Mouse (Mus musculus): Measurements from ENCODE around the gene Ptprb. TPM values are rescaled to one million over a fixed set of nuclear protein-coding genes. Genes with fewer than 3 reads are reported as not detected.

Ptprb gene
- polyA plus RNA-seq, 1 experiment: 9.5 TPM

DNA sequence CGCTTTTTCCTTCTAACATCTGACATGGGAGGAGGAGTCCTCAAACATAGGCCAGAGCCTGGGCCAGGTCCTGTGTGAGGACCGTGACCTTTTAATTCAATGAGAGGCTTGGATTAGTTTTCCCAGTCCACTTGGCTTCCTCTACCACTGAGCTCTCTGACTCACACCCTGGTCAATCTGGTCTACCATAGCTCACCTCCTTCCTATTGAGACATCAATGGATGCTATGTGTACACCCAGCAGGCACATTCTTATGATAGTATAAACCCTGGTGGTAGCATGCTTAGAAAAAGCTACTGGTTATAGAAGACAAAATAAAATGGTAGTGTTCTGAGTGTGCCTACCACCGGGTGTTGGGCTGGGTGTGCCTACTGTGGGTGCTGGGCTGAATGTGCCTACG is 21.1 kb downstream of the Ptprb start:
- no peak for DNase-seq (ENCODE audit: low spot score)

DNA sequence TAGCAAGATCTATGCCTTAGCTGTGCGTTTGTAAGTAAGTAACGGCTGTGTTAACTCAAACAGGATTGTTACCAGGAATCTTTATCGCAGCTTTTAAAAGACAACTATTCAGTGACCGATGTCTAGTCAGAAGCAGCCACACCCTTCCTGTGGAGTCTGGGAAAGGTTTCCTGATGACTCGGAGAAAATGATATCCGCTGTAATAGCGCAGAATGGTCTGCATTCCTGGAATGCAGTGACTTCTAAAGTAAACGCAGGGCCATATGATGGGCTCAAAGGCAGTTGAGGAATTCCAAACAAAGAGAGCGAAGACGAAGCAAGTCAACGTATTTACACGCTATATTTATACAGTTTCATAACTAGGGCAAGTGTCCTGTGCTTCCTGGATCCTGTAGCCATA is 22.5 kb downstream of the Ptprb start:
- DNase-seq (ENCODE audit: low spot score): no peak

DNA sequence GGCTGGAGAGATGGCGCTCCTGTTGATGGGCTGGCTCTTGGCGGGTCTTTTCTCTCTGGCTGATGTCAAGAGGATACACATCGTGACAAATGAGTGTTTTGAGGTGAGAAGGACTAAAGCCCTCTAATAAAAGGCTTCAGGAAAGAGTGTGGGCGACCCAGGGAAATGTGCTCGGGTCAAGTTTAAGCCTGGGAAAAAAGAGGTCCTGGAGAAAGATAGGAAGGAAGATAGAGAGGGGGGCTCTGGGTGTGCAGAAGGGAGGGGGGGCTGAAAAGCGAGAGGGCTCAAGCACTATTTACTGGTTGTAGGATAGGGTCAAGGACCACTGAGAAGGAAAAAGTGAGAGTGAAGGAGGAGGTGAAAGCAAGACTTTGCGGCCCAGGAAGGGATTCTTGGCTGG is 25.5 kb downstream of the Ptprb start:
- no peak for DNase-seq (ENCODE audit: low spot score)

DNA sequence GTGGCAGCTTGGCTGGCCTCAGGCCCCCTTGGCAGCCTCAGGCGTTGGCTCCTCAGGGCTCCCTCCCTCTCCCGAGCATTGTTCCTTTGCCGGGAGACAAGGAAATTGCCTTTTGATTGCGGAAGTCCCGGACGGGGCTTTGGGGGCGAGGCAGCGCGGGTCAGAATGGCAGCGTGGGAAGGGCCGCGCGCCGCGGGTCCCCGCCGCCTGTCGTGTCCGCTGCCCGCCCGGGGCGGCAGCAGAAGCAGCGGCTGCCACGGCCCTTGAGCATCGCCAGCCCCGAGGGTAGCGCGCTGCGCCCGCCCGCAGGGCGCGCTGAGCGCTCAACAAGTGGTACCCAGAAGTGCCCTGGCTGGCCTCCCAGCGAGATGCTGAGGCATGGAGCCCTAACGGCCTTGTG is 25.9 kb downstream of the Ptprb start:
- no peak for DNase-seq (ENCODE audit: low spot score)

DNA sequence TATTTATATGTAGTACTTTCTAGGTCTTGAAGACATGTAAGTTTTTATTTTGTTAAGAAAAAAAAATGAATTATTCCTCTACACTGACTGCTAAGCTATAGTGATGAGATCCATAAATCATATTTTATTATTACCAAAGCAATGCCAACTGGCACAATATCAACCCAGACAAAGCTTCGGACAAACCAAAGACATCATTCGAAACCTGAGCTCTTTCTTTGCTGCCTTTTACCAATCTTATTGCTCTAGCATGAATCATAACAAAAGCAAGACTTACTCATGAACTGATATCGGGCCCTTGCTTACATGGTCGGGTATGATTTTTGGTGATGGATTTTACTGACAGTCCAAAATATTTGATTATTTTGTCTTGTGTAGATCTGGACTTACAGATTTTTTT is 29.0 kb downstream of the Ptprb start:
- no peak for DNase-seq (ENCODE audit: low spot score)

DNA sequence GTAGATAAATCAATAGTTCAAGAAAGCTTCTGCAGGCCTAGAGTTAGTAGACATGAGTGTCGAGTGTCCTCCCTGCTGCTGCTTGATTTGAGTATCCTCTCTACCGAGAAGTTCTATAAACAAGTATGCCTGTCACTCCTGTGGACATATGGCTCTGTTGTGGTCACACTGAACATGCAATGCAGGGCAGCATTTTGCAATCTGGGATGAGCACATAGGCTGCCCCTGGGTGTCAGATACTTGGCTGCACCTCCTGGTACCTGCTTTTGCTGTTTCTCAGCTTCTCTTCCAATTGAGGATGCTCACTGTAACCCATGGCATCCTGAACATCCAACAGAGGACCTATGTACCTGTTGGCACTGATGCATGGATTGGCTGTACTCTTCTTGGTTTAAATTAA is 34.1 kb downstream of the Ptprb start:
- DNase-seq (ENCODE audit: low spot score): no peak

DNA sequence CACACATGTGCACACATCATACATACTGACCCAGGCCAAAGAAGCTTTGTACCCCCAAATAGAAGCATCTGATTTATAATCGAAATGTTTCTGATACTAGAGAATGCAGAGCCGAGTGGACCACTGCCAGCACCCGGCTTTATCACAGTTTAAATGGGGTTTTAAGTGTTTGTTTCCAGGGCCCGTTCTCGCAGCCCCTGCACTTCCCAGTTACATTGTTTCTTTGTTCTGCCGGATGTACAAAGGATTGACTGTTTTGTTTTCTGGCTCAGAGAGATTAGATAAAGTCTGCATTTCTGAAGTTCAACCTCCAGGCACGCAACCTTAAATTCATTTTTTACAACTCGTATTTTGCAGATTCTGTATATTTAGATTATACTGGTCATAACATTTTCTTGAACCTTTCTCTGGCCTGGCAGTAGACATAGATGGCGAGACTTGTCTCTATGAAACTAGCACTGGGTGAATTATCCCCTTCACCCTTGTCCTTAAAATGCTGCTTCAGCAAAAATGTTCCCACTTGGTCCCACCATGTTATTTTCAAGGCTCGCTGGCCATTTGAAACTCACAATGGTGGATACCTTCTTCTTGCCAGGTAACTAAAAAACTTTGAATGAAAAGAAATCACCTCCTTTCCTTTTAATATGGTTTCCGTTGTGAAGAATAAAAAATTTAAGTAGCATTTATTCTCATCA is 35.3 kb downstream of the Ptprb start:
- DNase-seq (ENCODE audit: low spot score): no peak

DNA sequence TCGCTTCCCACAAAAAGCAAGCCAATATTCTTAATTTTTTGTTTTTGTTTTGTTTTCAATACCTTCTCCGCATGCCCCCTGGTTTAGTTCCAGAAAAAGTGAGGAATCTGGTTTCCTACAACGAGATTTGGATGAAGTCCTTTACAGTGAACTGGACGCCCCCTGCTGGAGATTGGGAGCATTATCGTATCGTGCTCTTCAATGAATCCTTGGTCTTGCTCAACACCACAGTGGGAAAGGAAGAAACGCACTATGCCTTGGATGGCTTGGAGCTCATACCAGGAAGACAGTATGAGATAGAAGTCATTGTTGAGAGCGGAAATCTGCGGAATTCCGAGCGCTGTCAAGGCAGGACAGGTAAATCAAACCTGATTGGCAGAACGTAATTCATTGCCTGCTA is 43.9 kb downstream of the Ptprb start:
- peak; percentile 34 for DNase-seq (ENCODE audit: low spot score)

DNA sequence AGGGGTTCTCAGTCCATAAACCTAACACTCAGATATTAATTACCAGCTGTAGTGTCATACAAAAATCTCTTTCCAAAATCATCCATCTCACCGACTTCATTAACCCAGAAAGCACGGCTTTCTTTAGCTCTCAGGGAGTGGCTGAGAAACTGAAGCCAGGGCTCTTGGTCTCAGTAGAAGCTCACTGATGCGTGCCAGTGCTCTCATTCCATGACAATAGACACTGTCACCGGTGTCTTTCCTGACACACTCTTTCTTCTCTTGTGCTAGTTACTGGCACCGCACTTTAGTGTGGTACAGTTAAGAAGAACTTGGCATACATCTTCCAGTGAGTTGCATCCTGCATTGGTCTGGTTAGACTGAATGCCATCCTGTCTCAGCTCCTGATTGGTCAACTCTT is 53.8 kb downstream of the Ptprb start:
- DNase-seq (ENCODE audit: low spot score): no peak

DNA sequence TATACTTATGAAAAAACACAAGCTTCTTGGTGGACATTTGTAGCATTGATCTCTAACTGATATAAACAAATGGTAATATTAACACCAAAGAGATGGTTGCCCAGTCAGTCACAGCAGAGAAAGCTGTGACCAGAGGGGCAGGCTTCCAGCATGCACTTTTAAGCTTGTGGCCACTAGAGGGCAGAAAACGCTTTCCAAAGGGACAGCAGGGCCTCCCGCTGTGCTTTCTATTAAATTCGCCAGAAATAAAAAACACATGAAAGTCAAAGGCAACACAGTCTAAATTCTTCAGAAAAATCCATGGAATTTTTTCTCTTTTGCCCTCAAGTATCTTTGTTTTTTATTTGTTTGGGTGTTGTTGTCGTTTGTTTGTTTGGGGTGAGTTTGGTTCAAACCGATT is 55.1 kb downstream of the Ptprb start:
- DNase-seq (ENCODE audit: low spot score): no peak

DNA sequence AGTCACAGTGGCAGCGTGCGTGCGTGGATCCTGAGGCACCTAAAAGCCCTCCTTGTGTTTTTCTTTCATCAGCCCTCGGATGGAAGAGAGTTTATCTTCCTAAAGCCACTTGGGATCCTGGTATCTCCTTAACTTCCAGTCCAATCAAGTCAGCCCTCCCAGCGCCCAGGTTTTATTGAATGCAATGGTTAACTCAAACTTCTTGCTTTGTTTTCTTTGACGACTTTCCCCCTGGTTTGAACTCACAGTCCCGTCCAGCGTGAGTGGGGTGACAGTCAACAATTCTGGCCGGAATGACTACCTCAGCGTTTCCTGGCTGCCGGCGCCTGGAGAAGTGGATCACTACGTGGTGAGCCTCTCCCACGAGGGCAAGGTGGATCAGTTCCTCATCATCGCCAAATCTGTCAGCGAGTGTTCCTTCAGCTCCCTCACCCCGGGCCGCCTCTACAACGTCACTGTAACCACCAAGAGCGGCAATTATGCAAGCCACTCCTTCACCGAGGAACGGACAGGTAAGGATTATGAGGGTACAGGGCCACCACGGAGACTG is 55.7 kb downstream of the Ptprb start:
- DNase-seq (ENCODE audit: low spot score): no peak

DNA sequence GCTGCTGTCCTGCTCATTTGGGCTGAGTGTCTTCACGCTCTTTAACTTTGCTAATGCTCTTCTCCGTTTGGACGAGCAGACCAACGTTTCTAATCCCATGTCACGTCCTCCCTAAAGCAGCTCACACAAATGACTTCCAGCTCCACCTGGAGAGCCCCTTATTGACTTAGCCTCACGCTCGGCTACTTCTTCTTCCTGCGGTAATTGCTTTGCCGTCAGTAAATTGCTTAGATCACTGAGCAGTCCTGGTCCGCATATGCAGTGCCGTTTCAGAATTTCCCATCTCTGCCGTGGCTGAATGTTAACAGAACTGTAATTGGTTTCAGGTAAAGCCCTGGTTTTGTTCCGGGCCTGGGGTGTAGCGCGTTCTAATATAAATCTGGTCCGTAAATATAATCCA is 58.3 kb downstream of the Ptprb start:
- DNase-seq (ENCODE audit: low spot score): no peak

DNA sequence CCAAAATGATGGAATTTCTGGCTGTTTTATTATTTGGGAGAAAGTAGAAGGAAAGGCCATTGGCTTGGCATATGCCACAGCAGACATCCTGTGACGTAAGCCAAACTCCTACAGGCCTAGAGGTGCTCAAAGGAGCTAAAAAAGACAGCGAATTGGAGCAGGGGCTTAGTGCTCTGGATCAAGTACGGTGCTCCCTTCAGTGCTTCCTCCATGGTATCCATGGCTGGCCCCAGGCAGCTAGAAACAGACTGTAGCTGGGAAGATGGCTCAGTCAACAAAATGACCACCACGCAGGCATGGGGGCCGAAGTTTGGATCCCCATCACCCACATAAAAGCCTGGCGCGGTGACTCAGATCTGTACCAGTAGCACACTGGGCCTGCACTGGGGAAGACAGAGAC is 58.8 kb downstream of the Ptprb start:
- no peak for DNase-seq (ENCODE audit: low spot score)

DNA sequence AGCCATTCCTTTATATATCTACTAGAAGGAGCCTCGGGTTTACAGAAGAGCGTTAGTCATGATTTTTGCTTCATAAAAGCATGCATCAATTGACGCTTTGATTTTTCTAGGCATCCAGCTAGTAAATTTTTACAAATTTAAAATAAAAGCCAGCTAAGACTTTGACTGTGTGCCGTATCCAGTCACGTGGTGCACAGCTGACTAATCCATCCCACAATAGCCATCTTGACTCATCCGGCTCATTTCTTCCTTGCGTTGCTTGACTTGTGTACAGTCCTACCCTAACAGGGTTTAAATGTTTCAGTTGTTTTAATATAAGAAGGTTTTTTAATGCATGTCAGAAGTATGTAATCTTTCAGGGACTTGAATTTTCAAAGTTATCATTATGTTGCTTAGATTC is 60.0 kb downstream of the Ptprb start:
- no peak for DNase-seq (ENCODE audit: low spot score)

DNA sequence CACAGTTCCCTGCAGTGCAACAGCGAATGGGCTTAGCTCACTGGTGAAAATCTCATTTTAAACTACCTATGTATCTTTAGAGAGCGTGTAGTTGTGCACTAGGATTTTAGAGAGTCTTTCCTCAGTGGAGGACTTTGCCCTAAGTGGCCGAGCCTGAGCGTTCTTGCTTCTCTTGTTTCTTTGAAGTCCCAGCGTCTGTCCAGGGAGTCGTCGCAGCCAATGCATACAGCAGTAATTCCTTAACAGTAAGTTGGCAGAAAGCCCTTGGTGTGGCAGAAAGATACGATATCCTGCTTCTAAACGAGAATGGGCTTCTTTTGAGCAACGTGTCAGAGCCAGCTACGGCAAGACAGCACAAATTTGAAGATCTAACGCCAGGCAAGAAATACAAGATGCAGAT is 65.9 kb downstream of the Ptprb start:
- no peak for DNase-seq (ENCODE audit: low spot score)

DNA sequence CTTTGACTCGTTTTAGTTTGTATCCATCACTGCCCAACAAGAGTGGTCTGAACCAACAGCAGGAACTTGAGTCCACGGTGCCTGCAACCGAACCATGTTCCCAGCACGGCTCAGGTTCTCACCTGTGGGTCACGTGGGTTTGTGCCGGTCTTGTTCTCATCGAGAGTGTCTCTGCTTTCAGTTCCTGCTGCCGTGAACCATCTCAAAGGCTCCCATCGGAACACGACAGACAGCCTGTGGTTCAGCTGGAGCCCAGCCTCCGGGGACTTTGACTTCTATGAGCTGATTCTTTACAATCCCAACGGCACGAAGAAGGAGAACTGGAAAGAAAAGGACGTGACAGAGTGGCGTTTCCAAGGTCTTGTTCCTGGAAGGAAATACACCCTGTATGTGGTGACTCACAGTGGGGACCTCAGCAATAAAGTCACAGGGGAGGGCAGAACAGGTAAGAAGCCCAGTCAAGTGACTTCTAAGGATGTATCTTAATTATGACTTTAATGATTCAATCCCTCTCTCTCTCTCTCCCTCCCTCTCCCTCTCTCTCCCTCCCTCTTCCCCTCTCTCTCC is 71.4 kb downstream of the Ptprb start:
- DNase-seq (ENCODE audit: low spot score): no peak

DNA sequence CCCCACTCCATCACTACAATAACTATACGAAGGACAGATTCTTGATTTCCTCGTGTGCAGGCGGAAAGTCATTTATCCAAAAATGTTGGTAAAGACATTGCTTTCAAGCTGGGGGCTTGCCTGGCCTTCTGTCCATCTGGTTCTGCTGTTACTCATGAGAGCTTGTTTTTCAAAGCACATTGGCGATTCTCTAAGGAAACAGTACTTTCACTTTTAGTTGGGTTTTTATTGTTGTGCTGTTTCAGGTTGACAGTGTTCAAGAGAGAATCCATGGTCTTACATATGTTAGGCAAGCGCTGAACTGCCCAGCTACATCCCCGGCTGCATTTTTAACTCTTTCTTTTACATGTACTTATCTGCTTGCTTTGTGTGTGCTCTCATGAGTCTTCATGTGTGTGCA is 73.7 kb downstream of the Ptprb start:
- no peak for DNase-seq (ENCODE audit: low spot score)

DNA sequence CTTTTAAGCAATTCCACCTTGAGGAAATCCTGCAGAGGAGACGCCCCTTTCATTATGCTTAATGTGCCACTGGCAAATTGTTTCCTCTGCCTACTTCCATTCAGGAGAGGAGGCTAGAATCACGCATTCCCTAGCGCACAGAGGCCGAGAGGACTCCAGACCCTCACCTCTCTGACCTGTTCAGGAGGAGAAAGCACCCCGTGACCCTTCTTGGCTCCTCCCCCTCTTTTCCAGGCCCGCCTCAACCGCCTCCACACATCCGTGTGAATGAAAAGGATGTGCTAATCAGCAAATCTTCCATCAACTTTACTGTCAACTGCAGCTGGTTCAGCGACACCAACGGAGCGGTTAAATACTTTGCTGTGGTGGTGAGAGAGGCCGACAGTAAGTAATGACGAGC is 75.2 kb downstream of the Ptprb start:
- DNase-seq (ENCODE audit: low spot score): no peak

DNA sequence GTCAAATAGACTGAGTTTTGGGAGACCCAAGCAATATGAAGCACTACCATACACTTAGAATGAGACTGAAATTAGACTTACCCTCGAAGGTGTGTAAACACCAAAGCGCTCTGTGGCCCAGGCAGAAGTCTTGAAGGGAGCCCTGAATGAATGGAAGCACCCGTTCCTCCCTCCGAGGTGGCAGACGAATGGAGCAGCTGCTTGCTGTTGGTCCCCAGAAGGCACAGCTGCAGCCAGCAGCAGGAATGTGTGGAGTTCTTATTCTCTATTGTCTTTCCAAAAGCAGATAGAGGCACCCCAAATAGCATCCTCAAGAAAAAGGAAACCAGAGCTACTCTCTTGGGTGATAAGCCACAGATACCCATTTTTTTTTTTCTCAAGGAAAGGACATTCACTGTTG is 79.0 kb downstream of the Ptprb start:
- no peak for DNase-seq (ENCODE audit: low spot score)

DNA sequence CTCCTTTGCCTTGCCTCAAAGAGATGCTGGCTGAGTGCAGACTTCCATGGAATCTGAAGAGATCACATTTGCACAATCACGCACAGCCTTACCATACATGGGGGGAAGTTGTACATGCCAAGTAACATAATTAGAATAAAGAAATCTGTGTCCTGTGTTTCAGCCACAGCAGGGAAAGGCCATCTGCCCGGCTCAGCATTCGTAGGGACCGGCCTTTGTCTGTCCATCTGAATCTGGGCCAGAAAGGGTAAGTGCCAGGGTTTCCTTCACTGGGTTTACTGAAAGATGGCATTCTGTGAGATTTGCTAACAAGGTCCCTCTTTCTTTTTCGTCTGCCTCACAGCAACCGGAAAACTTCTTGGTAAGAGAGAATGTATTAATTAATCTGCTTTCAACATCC is 86.9 kb downstream of the Ptprb start:
- DNase-seq (ENCODE audit: low spot score): no peak

DNA sequence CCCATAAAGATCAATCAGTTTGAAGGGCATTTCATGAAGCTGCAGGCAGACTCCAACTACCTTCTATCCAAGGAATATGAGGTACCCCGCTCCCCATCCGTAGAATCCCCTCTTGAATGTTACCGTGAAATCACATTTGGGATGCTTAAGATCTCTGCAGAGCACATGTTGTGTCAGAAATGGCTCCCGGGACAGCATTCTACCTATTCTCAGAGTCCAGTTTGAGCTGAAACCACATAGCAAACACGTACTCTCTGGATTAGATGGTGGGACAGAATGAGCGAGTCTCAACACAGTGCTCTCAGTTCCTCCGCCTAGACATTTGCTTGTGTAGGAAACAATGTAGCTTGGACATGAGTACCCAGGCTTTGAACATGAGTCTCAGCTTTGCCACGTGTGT is 87.3 kb downstream of the Ptprb start:
- DNase-seq (ENCODE audit: low spot score): no peak

DNA sequence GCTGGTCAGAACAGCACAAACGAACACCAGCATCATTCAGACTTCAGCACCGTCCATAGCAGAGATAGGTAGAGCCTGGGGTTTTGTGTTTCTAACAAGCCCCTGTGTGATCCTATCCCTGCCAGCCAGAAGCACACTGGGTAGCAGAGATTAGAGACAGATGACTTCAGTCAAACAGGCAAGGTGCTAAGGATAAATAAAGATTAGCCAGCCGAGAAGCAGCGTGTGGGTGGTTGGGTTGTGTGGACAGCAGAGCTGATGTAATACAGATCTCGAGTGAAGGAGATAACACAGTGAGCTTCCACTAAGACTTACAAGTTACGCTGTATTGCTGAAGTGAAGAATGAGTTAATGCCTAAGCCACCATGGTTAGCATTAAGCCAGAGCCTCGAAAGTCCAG is 89.4 kb downstream of the Ptprb start:
- no peak for DNase-seq (ENCODE audit: low spot score)

DNA sequence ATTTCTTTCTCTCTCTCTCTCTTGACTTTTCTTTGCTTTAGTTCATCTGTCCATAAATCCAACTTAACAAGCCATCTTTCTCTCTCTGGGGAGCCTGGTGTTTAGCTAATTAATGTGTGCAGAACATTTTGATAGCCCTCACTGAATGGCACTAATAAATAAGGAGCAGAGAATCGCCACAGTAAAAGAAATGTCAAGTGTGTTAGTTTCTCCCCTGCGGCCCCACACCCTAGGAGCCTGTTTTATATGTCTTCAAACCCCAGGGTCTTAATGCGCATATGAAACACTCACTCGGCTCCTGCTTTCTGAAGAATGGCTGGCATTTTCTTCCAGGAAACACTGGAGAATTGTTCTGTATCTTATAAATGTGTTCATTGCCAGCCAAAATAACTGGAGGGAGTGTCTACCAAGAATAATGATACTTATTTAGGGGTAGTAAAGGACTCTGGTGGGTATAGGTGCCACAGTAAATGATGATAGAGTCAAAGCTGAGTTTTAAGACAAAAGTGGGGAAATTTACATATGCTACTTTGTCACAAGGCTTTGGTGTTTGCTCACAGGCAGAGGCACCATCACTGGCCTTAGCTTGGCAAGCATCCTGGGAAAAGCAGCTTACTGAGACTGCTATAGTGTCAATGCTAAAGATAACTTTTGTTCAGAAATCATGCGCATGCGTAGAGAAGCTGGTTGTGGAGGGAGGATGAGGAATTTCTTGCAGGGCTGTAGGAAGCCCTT is 95.8 kb downstream of the Ptprb start:
- no peak for DNase-seq (ENCODE audit: low spot score)

All from urinary bladder, adult 2 months (tissue).